Mouse (Mus musculus): Measurements from ENCODE around the gene Lrrc51. TPM values are rescaled to one million over a fixed set of nuclear protein-coding genes. Genes with fewer than 3 reads are reported as not detected.

Lrrc51 gene
- polyA plus RNA-seq, 1 experiment from 2014 or later: 8.7 TPM

Small RNAs within 50 kb of the gene (microRNA-seq; reads per million reads assigned to microRNA genes)
- gene Gm22655: not detected

Other genes with a start within 250 kb of the Lrrc51 start
- gene Phox2a, start 115.6 kb downstream of the Lrrc51 start, polyA plus RNA-seq (2016; fragmentation: Nextera tagmentation; extraction: Ambion mirVana): 0.13 TPM in 1 of 2 replicates, not detected in the other
- 58.1 and 59.2 TPM in 2 replicates for gene Inppl1, start 95.7 kb downstream of the Lrrc51 start, polyA plus RNA-seq (2016; fragmentation: Nextera tagmentation; extraction: Ambion mirVana)
- 0.24 TPM in 1 of 2 replicates, not detected in the other for gene Folr2, start 76.7 kb downstream of the Lrrc51 start, polyA plus RNA-seq (2016; fragmentation: Nextera tagmentation; extraction: Ambion mirVana)
- 81.7 and 82.4 TPM in 2 replicates for gene Anapc15, start 70.2 kb downstream of the Lrrc51 start, polyA plus RNA-seq (2016; fragmentation: Nextera tagmentation; extraction: Ambion mirVana)
- gene Folr1, start 63.1 kb downstream of the Lrrc51 start, polyA plus RNA-seq (2016; fragmentation: Nextera tagmentation; extraction: Ambion mirVana): not detected in 2 replicates
- 141 and 147 TPM in 2 replicates for gene Lamtor1, start 28.0 kb downstream of the Lrrc51 start, polyA plus RNA-seq (2016; fragmentation: Nextera tagmentation; extraction: Ambion mirVana)
- gene Tomt, start 27.5 kb downstream of the Lrrc51 start, polyA plus RNA-seq (2016; fragmentation: Nextera tagmentation; extraction: Ambion mirVana): 0.56 and 0.71 TPM in 2 replicates
- gene Numa1, start 216 bp upstream of the Lrrc51 start, polyA plus RNA-seq (2016; fragmentation: Nextera tagmentation; extraction: Ambion mirVana): 134 and 138 TPM in 2 replicates
- gene Il18bp, start 84.8 kb upstream of the Lrrc51 start, polyA plus RNA-seq (2016; fragmentation: Nextera tagmentation; extraction: Ambion mirVana): 3.4 and 3.7 TPM in 2 replicates
- gene Rnf121, start 131.6 kb upstream of the Lrrc51 start, polyA plus RNA-seq (2016; fragmentation: Nextera tagmentation; extraction: Ambion mirVana): 28.8 and 30.7 TPM in 2 replicates
- gene Xndc1, start 131.6 kb upstream of the Lrrc51 start, polyA plus RNA-seq (2016; fragmentation: Nextera tagmentation; extraction: Ambion mirVana): 48.7 and 51.7 TPM in 2 replicates
- gene Xntrpc, start 131.8 kb upstream of the Lrrc51 start, polyA plus RNA-seq (2016; fragmentation: Nextera tagmentation; extraction: Ambion mirVana): 2.3 and 2.9 TPM in 2 replicates
- gene Trpc2, start 149.2 kb upstream of the Lrrc51 start, polyA plus RNA-seq (2016; fragmentation: Nextera tagmentation; extraction: Ambion mirVana): not detected in 2 replicates
- 8.0 and 8.3 TPM in 2 replicates for gene Art1, start 167.8 kb upstream of the Lrrc51 start, polyA plus RNA-seq (2016; fragmentation: Nextera tagmentation; extraction: Ambion mirVana)
- gene Art5, start 175.6 kb upstream of the Lrrc51 start, polyA plus RNA-seq (2016; fragmentation: Nextera tagmentation; extraction: Ambion mirVana): 5.1 and 7.2 TPM in 2 replicates
- not detected in 2 replicates for gene Chrna10, start 182.9 kb upstream of the Lrrc51 start, polyA plus RNA-seq (2016; fragmentation: Nextera tagmentation; extraction: Ambion mirVana)

Measured in limb, embryonic 12.5 days (tissue).